Mouse (Mus musculus) neural tube, embryonic 11.5 days (tissue): Measurements from ENCODE around the gene Plac1. TPM values are rescaled to one million over a fixed set of nuclear protein-coding genes. Genes with fewer than 3 reads are reported as not detected.
A peak's percentile ranks its signal among the peaks of the same experiment; 100 is the strongest.

ENCODE experiments used
- ATAC-seq: fragments of 200-750 bp; cut with Nextera tagmentation; 2 replicates; pipeline ENCODE4 v1.8.0; 2017; ENCODE audit warnings: moderate number of reproducible peaks, mild to moderate bottlenecking, moderate TSS enrichment, moderate library complexity; ENCODE audit not compliant: insufficient read depth, low FRiP score, low TSS enrichment
- DNase-seq: peaks from one replicate; pipeline ENCODE4 v3.0.0-alpha.2; 2015; ENCODE audit warnings: low spot score
- H3K27ac ChIP-seq: fragments of 300-500 bp; sonication (generic); 2 replicates; pipeline ENCODE4 v1.5.1; 2014; ENCODE audit warnings: low read depth, mild to moderate bottlenecking, low read length
- H3K27me3 ChIP-seq: fragments of 300-500 bp; sonication (generic); 2 replicates; pipeline ENCODE4 v1.6.1; 2014; ENCODE audit warnings: mild to moderate bottlenecking, low read length, mixed read lengths; ENCODE audit not compliant: control insufficient read depth, insufficient read depth
- H3K36me3 ChIP-seq: fragments of 300-500 bp; sonication (generic); 2 replicates; pipeline ENCODE4 v1.6.1; 2014; ENCODE audit warnings: mild to moderate bottlenecking, low read length, moderate library complexity, mixed read lengths; ENCODE audit not compliant: control insufficient read depth, insufficient read depth
- H3K4me1 ChIP-seq: fragments of 300-500 bp; sonication (generic); 2 replicates; pipeline ENCODE4 v1.6.1; 2014; ENCODE audit warnings: low read length, mixed read lengths; ENCODE audit not compliant: control insufficient read depth, insufficient read depth
- H3K4me2 ChIP-seq: fragments of 300-500 bp; sonication (generic); 2 replicates; pipeline ENCODE4 v1.6.1; 2014; ENCODE audit warnings: low read depth, mild to moderate bottlenecking, moderate library complexity
- H3K4me3 ChIP-seq: fragments of 300-500 bp; sonication (generic); 2 replicates; pipeline ENCODE4 v1.5.1; 2014; ENCODE audit warnings: low read depth, low read length
- H3K9ac ChIP-seq: fragments of 300-500 bp; sonication (generic); 2 replicates; pipeline ENCODE4 v1.6.1; 2014; ENCODE audit warnings: mild to moderate bottlenecking, low read length
- H3K9me3 ChIP-seq: fragments of 300-500 bp; sonication (generic); 2 replicates; pipeline ENCODE4 v1.6.1; 2016; ENCODE audit warnings: low read length; ENCODE audit not compliant: control insufficient read depth
- WGBS: fragments of 180-500 bp; shearing (Covaris S2); extraction: QIAGEN DNeasy Blood & Tissue Kit; methylation state at CpG from one replicate; pipeline ENCODE4 v1.1.7; 2014; 5-methylcytosine and 5-hydroxymethylcytosine counted together
- polyA plus RNA-seq: library from polyadenylated mRNA; unstranded; fragments of >200 nt; fragmentation: Nextera tagmentation; extraction: Ambion mirVana; gene quantifications from 2 replicates; pipeline ENCODE4 v1.2.1, GENCODE M21; 2014

Gene Plac1
- polyA plus RNA-seq, 1 experiment from 2014 or later, result 2.6 TPM

- Histone ChIP-seq H3K9me3 (no peaks in the 10 kb centered on the region), H3K27ac (no peak overlapping the region), H3K36me3 (no peaks in the 10 kb centered on the region), H3K27me3 (no peaks in the 10 kb centered on the region), H3K4me2 (no peak overlapping the region), H3K4me1 (no peaks in the 10 kb centered on the region), H3K9ac (no peak overlapping the region), H3K4me3 (no peak overlapping the region)
- DNase-seq (no peak), ATAC-seq (no peak)
- 14% methylated on average over 2 of the region's 2 CpGs for WGBS
These were observed 1.9 kb downstream of the Plac1 start for GRCm38 (mm10) chrX:53237971-53238370.

- no peaks in the 10 kb centered on the region for H3K4me1 ChIP-seq
- no peak overlapping the region for H3K4me2 ChIP-seq
- no peaks in the 10 kb centered on the region for H3K27me3 ChIP-seq
- DNase-seq (no peak), ATAC-seq (no peak)
- H3K9ac ChIP-seq, result no peak overlapping the region
- no peak overlapping the region for H3K27ac ChIP-seq
- 43% methylated on average over 7 of the region's 7 CpGs for WGBS
- H3K9me3 ChIP-seq, result no peaks in the 10 kb centered on the region
- H3K4me3 ChIP-seq, result no peak overlapping the region
- no peaks in the 10 kb centered on the region for H3K36me3 ChIP-seq
These were observed 3.5 kb downstream of the Plac1 start for GRCm38 (mm10) chrX:53236404-53236803.

GRCm38 (mm10) chrX:53233689-53234088, 6.2 kb downstream of the Plac1 start:
- H3K9ac ChIP-seq, result no peak overlapping the region
- ATAC-seq, result no peak
- no peaks in the 10 kb centered on the region for H3K4me1 ChIP-seq
- no peak overlapping the region for H3K27ac ChIP-seq
- no peak overlapping the region for H3K4me3 ChIP-seq
- H3K9me3 ChIP-seq, result no peaks in the 10 kb centered on the region
- no peak for DNase-seq
- no peak overlapping the region for H3K4me2 ChIP-seq
- no peaks in the 10 kb centered on the region for H3K36me3 ChIP-seq
- 28% methylated on average over 3 of the region's 4 CpGs for WGBS
- no peaks in the 10 kb centered on the region for H3K27me3 ChIP-seq

GRCm38 (mm10) chrX:53231965-53232364, 7.9 kb downstream of the Plac1 start:
- no peak for DNase-seq
- 30% methylated on average over 13 of the region's 13 CpGs for WGBS
- H3K4me2 ChIP-seq, result peak overlapping the region; percentile 32
- no peaks in the 10 kb centered on the region for H3K4me1 ChIP-seq
- no peak for ATAC-seq
- no peaks in the 10 kb centered on the region for H3K36me3 ChIP-seq
- no peaks in the 10 kb centered on the region for H3K9me3 ChIP-seq
- no peaks in the 10 kb centered on the region for H3K27me3 ChIP-seq
- no peak overlapping the region for H3K27ac ChIP-seq
- peak overlapping the region; percentile 26; the same call in 1 of the 2 replicates for H3K9ac ChIP-seq
- H3K4me3 ChIP-seq, result no peak overlapping the region

GRCm38 (mm10) chrX:53224353-53224944, 15.5 kb downstream of the Plac1 start:
- Histone ChIP-seq H3K27ac (no peak overlapping the region), H3K4me2 (no peak overlapping the region), H3K27me3 (no peaks in the 10 kb centered on the region), H3K9ac (no peak overlapping the region), H3K36me3 (no peaks in the 10 kb centered on the region), H3K4me3 (no peak overlapping the region), H3K9me3 (no peaks in the 10 kb centered on the region), H3K4me1 (no peaks in the 10 kb centered on the region)
- 51% methylated on average over 6 of the region's 6 CpGs for WGBS
- DNase-seq (no peak), ATAC-seq (no peak)

- H3K36me3 ChIP-seq, result no peaks in the 10 kb centered on the region
- no peak overlapping the region for H3K9ac ChIP-seq
- H3K27me3 ChIP-seq, result no peaks in the 10 kb centered on the region
- 84% methylated on average over 9 of the region's 9 CpGs for WGBS
- H3K27ac ChIP-seq, result no peak overlapping the region
- no peaks in the 10 kb centered on the region for H3K9me3 ChIP-seq
- H3K4me3 ChIP-seq, result no peak overlapping the region
- H3K4me2 ChIP-seq, result no peak overlapping the region
- no peaks in the 10 kb centered on the region for H3K4me1 ChIP-seq
- ATAC-seq (no peak), DNase-seq (no peak)
These were observed 19.1 kb downstream of the Plac1 start for GRCm38 (mm10) chrX:53220855-53221254.

GRCm38 (mm10) chrX:53214557-53215229, 25.2 kb downstream of the Plac1 start:
- Histone ChIP-seq H3K9ac (no peak overlapping the region), H3K27ac (no peak overlapping the region), H3K4me2 (no peak overlapping the region), H3K9me3 (no peaks in the 10 kb centered on the region), H3K4me1 (no peaks in the 10 kb centered on the region), H3K36me3 (no peaks in the 10 kb centered on the region), H3K27me3 (no peaks in the 10 kb centered on the region), H3K4me3 (no peak overlapping the region)
- DNase-seq, result no peak
- 67% methylated on average over 7 of the region's 7 CpGs for WGBS
- no peak for ATAC-seq

GRCm38 (mm10) chrX:53213838-53214237, 26.1 kb downstream of the Plac1 start:
- H3K27ac ChIP-seq, result no peak overlapping the region
- no peaks in the 10 kb centered on the region for H3K27me3 ChIP-seq
- H3K9me3 ChIP-seq, result no peaks in the 10 kb centered on the region
- no peaks in the 10 kb centered on the region for H3K36me3 ChIP-seq
- no peak overlapping the region for H3K4me3 ChIP-seq
- WGBS, result 61% methylated on average over 2 of the region's 2 CpGs
- H3K4me1 ChIP-seq, result no peaks in the 10 kb centered on the region
- H3K9ac ChIP-seq, result no peak overlapping the region
- ATAC-seq, result no peak
- DNase-seq, result no peak
- H3K4me2 ChIP-seq, result no peak overlapping the region

- H3K36me3 ChIP-seq, result no peaks in the 10 kb centered on the region
- no peak for ATAC-seq
These were observed 27.4 kb downstream of the Plac1 start for GRCm38 (mm10) chrX:53212485-53212884.

More at GRCm38 (mm10) chrX:53212485-53212884, 27.4 kb downstream of the Plac1 start:
- Histone ChIP-seq H3K9ac (no peak overlapping the region), H3K4me3 (no peak overlapping the region), H3K4me1 (no peaks in the 10 kb centered on the region), H3K27me3 (no peaks in the 10 kb centered on the region), H3K9me3 (no peaks in the 10 kb centered on the region), H3K27ac (0 out of 2 replicates have a peak overlapping the region, but pooled peaks have one; percentile 44), H3K4me2 (no peak overlapping the region)
- DNase-seq, result no peak
- 52% methylated on average over 9 of the region's 9 CpGs for WGBS
